Mouse (Mus musculus): Measurements from ENCODE around the gene Fam107b.

GRCm38 (mm10) chr2:3618446-3618845 is 48.2 kb downstream of the Fam107b start:
- TF ChIP-seq CTCF (IDR thresholded peaks at IDR 0.05; ENCODE audit: low read depth, low read length) (no peak), GATA1 (IDR thresholded peaks at IDR 0.05; ENCODE audit: borderline replicate concordance, low read length) (no peak), POLR2AphosphoS5 (IDR thresholded peaks at IDR 0.05; ENCODE audit: insufficient replicate concordance, low read depth, low read length) (no peak)
